Mouse (Mus musculus) myocyte (in vitro differentiated cells): Measurements from ENCODE around the gene Tap2.

ENCODE experiments used
- E2F4 ChIP-seq: IDR thresholded peaks from one replicate; pipeline ENCODE4 v1.6.1; 2011; ENCODE audit warnings: mild to moderate bottlenecking, control low read depth, moderate library complexity; ENCODE audit not compliant: insufficient read depth
- MYOD1 ChIP-seq, 3 experiments: IDR thresholded peaks; one replicate each; pipeline ENCODE4 v1.6.1; 2011; ENCODE audit warnings: control low read depth in 2 of 3, low read depth in 2 of 3, mild to moderate bottlenecking in 2 of 3, moderate library complexity in 1 of 3; ENCODE audit not compliant: insufficient read length in 2 of 3, control insufficient read depth in 1 of 3
- MYOG ChIP-seq, 3 experiments: IDR thresholded peaks; one replicate each; pipeline ENCODE4 v1.6.1; 2011; ENCODE audit warnings: control low read depth in 2 of 3, low read depth in 2 of 3, mild to moderate bottlenecking in 2 of 3; ENCODE audit not compliant: insufficient read length in 2 of 3, control insufficient read depth in 1 of 3, insufficient read depth in 1 of 3
- POLR2A ChIP-seq: IDR thresholded peaks from one replicate; pipeline ENCODE4 v1.6.1; 2011; ENCODE audit warnings: low read depth, mild to moderate bottlenecking, control low read depth, moderate library complexity; ENCODE audit not compliant: insufficient read length
- REST ChIP-seq: IDR thresholded peaks from one replicate; pipeline ENCODE4 v1.6.1; 2011; ENCODE audit warnings: mild to moderate bottlenecking, control low read depth, moderate library complexity; ENCODE audit not compliant: insufficient read depth, insufficient read length

- TF ChIP-seq MYOD1 (IDR thresholded peaks at IDR 0.05; ENCODE audit: control insufficient read depth in 1 of 3, insufficient read length in 2 of 3, low read depth in 2 of 3) (no peak), REST (no peak), E2F4 (no peak), MYOG (IDR thresholded peaks at IDR 0.05; ENCODE audit: control insufficient read depth in 1 of 3, insufficient read depth in 1 of 3, insufficient read length in 2 of 3, low read depth in 2 of 3) (no peak), POLR2A (no peak)
Observed at GRCm38 (mm10) chr17:34170877-34171498, 32.3 kb upstream of the Tap2 start.
